Mouse (Mus musculus) liver, embryonic 14.5 days (tissue): ENCODE measurements around the gene Nav2.

Experiments used
- CTCF ChIP-seq: IDR thresholded peaks from 2 replicates; pipeline ENCODE4 v1.5.1; 2016; ENCODE audit warnings: antibody characterized with exemption, low read depth, control low read depth
- EP300 ChIP-seq: IDR thresholded peaks from 2 replicates; pipeline ENCODE4 v1.6.1; 2016; ENCODE audit warnings: antibody characterized with exemption, low read depth

- no peak for TF ChIP-seq CTCF
- no peak for TF ChIP-seq EP300
These were observed 464.7 kb downstream of the Nav2 start for GRCm38 (mm10) chr7:49373173-49373572.
